Comparison of ENCODE assay signal across 22 mouse cellular contexts in the genomic region with DNA sequence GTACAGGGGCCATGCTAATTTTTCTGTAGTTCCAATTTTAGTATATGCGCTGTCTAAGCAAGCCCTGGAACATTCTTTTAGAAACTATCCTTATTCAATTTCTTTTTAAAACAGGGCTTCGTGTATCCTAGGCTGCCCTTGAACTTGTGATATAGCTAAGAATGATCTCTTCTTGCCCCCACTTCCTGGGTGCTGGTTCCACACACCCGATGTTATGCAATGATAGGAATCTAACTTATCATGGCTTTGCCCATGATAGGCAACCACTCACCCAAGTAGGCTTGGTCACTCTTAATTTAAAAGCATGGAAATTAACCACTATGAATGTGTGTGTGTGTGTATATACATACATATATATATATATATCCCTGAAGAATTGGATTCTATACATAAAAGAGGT. TPM values are rescaled to one million over a fixed set of nuclear protein-coding genes. Genes with fewer than 3 reads are reported as not detected.
DNase-seq lines count a peak whose midpoint lies in the region; ATAC-seq and TF ChIP-seq lines count a peak whose summit lies in the region.
"Had no signal": no experiment of that assay in that cellular context is flagged by ENCODE, and none has a peak within 500 bp of the region (broad histone marks: within the 10 kb centered on the region; RNA-seq: fewer than 3 reads in every experiment).

No protein-coding gene starts in this region.

- peaks cover 1% of the 10 kb centered on the region for H3K4me1 ChIP-seq in heart, embryonic 11.5 days (ENCODE audit: control insufficient read depth, insufficient read depth, low read length)
- no peaks in the 10 kb centered on the region for H3K4me1 ChIP-seq in midbrain, embryonic 11.5 days (ENCODE audit: control insufficient read depth, insufficient read depth, low read length)
- no peaks in the 10 kb centered on the region for H3K4me1 ChIP-seq in midbrain, postnatal 0 days (ENCODE audit: insufficient read depth, low read length)

- H3K4me3 ChIP-seq in heart, embryonic 11.5 days (ENCODE audit: low read depth, low read length), result no peak overlapping the region
- H3K4me3 ChIP-seq in midbrain, embryonic 11.5 days (ENCODE audit: low read depth, low read length), result no peak overlapping the region
- H3K4me3 ChIP-seq in midbrain, postnatal 0 days (ENCODE audit: low read depth, low read length), result no peak overlapping the region

- H3K4me2 ChIP-seq in heart, embryonic 11.5 days, result no peak overlapping the region
- no peak overlapping the region for H3K4me2 ChIP-seq in midbrain, embryonic 11.5 days
- H3K4me2 ChIP-seq in midbrain, postnatal 0 days (ENCODE audit: low read depth, low read length, poor library complexity, severe bottlenecking), result no peak overlapping the region

- no peaks in the 10 kb centered on the region for H3K36me3 ChIP-seq in heart, embryonic 11.5 days (ENCODE audit: control insufficient read depth, insufficient read depth, low read length)
- no peaks in the 10 kb centered on the region for H3K36me3 ChIP-seq in midbrain, embryonic 11.5 days (ENCODE audit: control insufficient read depth, insufficient read depth, low read length)
- no peaks in the 10 kb centered on the region for H3K36me3 ChIP-seq in midbrain, postnatal 0 days (ENCODE audit: insufficient read depth, low read length)
- H3K36me3 ChIP-seq: G1E had no signal

- H3K27me3 ChIP-seq in heart, embryonic 11.5 days (ENCODE audit: control insufficient read depth, insufficient read depth, low read length), result no peaks in the 10 kb centered on the region
- H3K27me3 ChIP-seq in midbrain, embryonic 11.5 days (ENCODE audit: control insufficient read depth, insufficient read depth, low read length), result no peaks in the 10 kb centered on the region
- no peaks in the 10 kb centered on the region for H3K27me3 ChIP-seq in midbrain, postnatal 0 days (ENCODE audit: insufficient read depth, low read length)
- H3K27me3 ChIP-seq: CH12.LX, Patski had no signal

- 76% methylated on average over 3 of the region's 3 CpGs for WGBS in heart, embryonic 11.5 days (ENCODE audit: insufficient replicate concordance)
- 89% methylated on average over 3 of the region's 3 CpGs for WGBS in midbrain, embryonic 11.5 days
- WGBS in midbrain, postnatal 0 days, result 87% methylated on average over 3 of the region's 3 CpGs

- H3K9me3 ChIP-seq in heart, embryonic 11.5 days (replicated peaks; ENCODE audit: control insufficient read depth, low read length), result no peaks in the 10 kb centered on the region
- no peaks in the 10 kb centered on the region for H3K9me3 ChIP-seq in midbrain, embryonic 11.5 days (ENCODE audit: control insufficient read depth, low read length)
- no peaks in the 10 kb centered on the region for H3K9me3 ChIP-seq in midbrain, postnatal 0 days (ENCODE audit: low read length)
- H3K9me3 ChIP-seq: G1E had no signal

- no peak overlapping the region for H3K9ac ChIP-seq in heart, embryonic 11.5 days (ENCODE audit: low read depth, low read length)
- no peak overlapping the region for H3K9ac ChIP-seq in midbrain, embryonic 11.5 days (ENCODE audit: low read length)
- no peak overlapping the region for H3K9ac ChIP-seq in midbrain, postnatal 0 days (replicated peaks; ENCODE audit: low read length, poor library complexity, severe bottlenecking)

- no peak for DNase-seq in frontal cortex, postnatal 10 days (ENCODE audit: low spot score in 2 of 2)
- DNase-seq in heart, adult 11 months, result peak; percentile 57
- DNase-seq in midbrain, embryonic 11.5 days (ENCODE audit: low spot score, missing footprints), result peak; percentile 51
- no peak for DNase-seq in midbrain, postnatal 0 days (ENCODE audit: low spot score)
- DNase-seq: adrenal gland, adult 2 months; adrenal gland, adult 8-10 months; adrenal gland, postnatal 10 days; adrenal gland, postnatal 14 days; adrenal gland, postnatal 25 days; adrenal gland, postnatal 36 days; B cell, adult 2 months; cerebellum, adult 11 months; cerebellum, adult 11-12 months; cerebellum, adult 18-20 months had no signal

- H3K27ac ChIP-seq in heart, embryonic 11.5 days (ENCODE audit: low read depth, low read length), result no peak overlapping the region
- no peak overlapping the region for H3K27ac ChIP-seq in midbrain, embryonic 11.5 days (ENCODE audit: low read depth, low read length)
- H3K27ac ChIP-seq in midbrain, postnatal 0 days (ENCODE audit: low read depth, low read length), result no peak overlapping the region

- ATAC-seq in frontal cortex, adult (ENCODE audit: low TSS enrichment), result peak; percentile 47; the same call in 1 of the 2 replicates
- ATAC-seq in heart, embryonic 11.5 days (replicated peaks; ENCODE audit: insufficient number of reproducible peaks, low FRiP score, low TSS enrichment), result no peak
- ATAC-seq in midbrain, embryonic 11.5 days (ENCODE audit: low FRiP score), result no peak
- no peak for ATAC-seq in midbrain, postnatal 0 days (ENCODE audit: low FRiP score)
- ATAC-seq: activated CD4-positive, CD25-positive, alpha-beta regulatory T cell, adult 4 months; CD4-positive, CD25-positive, alpha-beta regulatory T cell, adult 4 months; Patski had no signal

- no peak for TF ChIP-seq CTCF in midbrain, postnatal 0 days (IDR thresholded peaks at IDR 0.05)

RNA-seq across cellular contexts. Expression of gene Dtnbp1, which starts 24.3 kb away (rescaled TPM):
- 64.1 and 67.9 TPM in 2 replicates for polyA plus RNA-seq in heart, embryonic 11.5 days (2014; fragmentation: Nextera tagmentation; extraction: Ambion mirVana)
- polyA plus RNA-seq in midbrain, embryonic 11.5 days (2014; fragmentation: Nextera tagmentation; extraction: Ambion mirVana), result 68.9 and 69.5 TPM in 2 replicates
- 91.0 and 115 TPM in 2 replicates for total RNA-seq in midbrain, postnatal 0 days (2014; rRNA removed)
- 139 TPM in 2 replicates for polyA plus RNA-seq in midbrain, postnatal 0 days (2015; fragmentation: Nextera tagmentation; extraction: Ambion mirVana)

RNA-seq across cellular contexts. Expression of gene Gm9817, which starts 52.2 kb away (rescaled TPM):
- 0.23 TPM in 1 of 2 replicates, not detected in the other for polyA plus RNA-seq in heart, embryonic 11.5 days (2014; fragmentation: Nextera tagmentation; extraction: Ambion mirVana)
- 0.14 TPM in 1 of 2 replicates, not detected in the other for polyA plus RNA-seq in midbrain, embryonic 11.5 days (2014; fragmentation: Nextera tagmentation; extraction: Ambion mirVana)
- total RNA-seq in midbrain, postnatal 0 days (2014; rRNA removed), result not detected in 2 replicates
- 0.17 TPM in 1 of 2 replicates, not detected in the other for polyA plus RNA-seq in midbrain, postnatal 0 days (2015; fragmentation: Nextera tagmentation; extraction: Ambion mirVana)
- total RNA-seq: adrenal gland, postnatal 14 days; CH12.LX; MEL had no signal
- polyA plus RNA-seq: Patski had no signal

Comparison
In these comparisons a context has a peak if more than half of its experiments do, and no peak if none do; other contexts are left out.
1. DNase-seq: peak in heart, adult 11 months (single experiment) and midbrain, embryonic 11.5 days (single experiment); none in frontal cortex, postnatal 10 days (0 of 2) and midbrain, postnatal 0 days (single experiment).